13 mouse cellular contexts compared by ENCODE assay signal in genomic region chr12:3389394-3389793, GRCm38 (mm10). TPM values are rescaled to one million over a fixed set of nuclear protein-coding genes. Genes with fewer than 3 reads are reported as not detected.
DNase-seq lines count a peak whose midpoint lies in the region; ATAC-seq and TF ChIP-seq lines count a peak whose summit lies in the region.
"Had no signal": no experiment of that assay in that cellular context is flagged by ENCODE, and none has a peak within 500 bp of the region (broad histone marks: within the 10 kb centered on the region; RNA-seq: fewer than 3 reads in every experiment).

No protein-coding gene starts in this region.

- no peaks in the 10 kb centered on the region for H3K4me1 ChIP-seq in lung, embryonic 14.5 days (ENCODE audit: insufficient read depth)
- H3K4me1 ChIP-seq in lung, postnatal 0 days (ENCODE audit: insufficient read depth, low read depth, low read length), result no peaks in the 10 kb centered on the region
- H3K4me1 ChIP-seq in G1E (ENCODE audit: insufficient read depth, low read depth, low read length), result peaks cover 6% of the 10 kb centered on the region
- H3K4me1 ChIP-seq in liver, embryonic 15.5 days (replicated peaks), result no peaks in the 10 kb centered on the region
- no peaks in the 10 kb centered on the region for H3K4me1 ChIP-seq in kidney, embryonic 14.5 days (ENCODE audit: control insufficient read depth, insufficient read depth, low read length)
- H3K4me1 ChIP-seq: embryonic facial prominence, embryonic 15.5 days had no signal

- no peak overlapping the region for H3K9ac ChIP-seq in lung, embryonic 14.5 days
- no peak overlapping the region for H3K9ac ChIP-seq in lung, postnatal 0 days (replicated peaks; ENCODE audit: low read depth)
- no peak overlapping the region for H3K9ac ChIP-seq in liver, embryonic 15.5 days
- H3K9ac ChIP-seq in kidney, embryonic 14.5 days (ENCODE audit: low read depth, low read length), result no peak overlapping the region
- H3K9ac ChIP-seq: embryonic facial prominence, embryonic 15.5 days; hindbrain, embryonic 12.5 days had no signal

- ATAC-seq in lung, embryonic 14.5 days (ENCODE audit: insufficient read depth), result 0 out of 2 replicates have a peak, but pooled peaks have one; percentile 12
- no peak for ATAC-seq in lung, postnatal 0 days
- ATAC-seq in G1E (ENCODE audit: extremely low read depth, insufficient number of reproducible peaks, low FRiP score, poor library complexity, severe bottlenecking), result peak; percentile 66
- peak; percentile 66 for ATAC-seq in liver, embryonic 15.5 days (ENCODE audit: insufficient read depth)
- ATAC-seq in kidney, embryonic 14.5 days (ENCODE audit: low FRiP score, low TSS enrichment), result no peak

- no peak overlapping the region for H3K4me3 ChIP-seq in lung, embryonic 14.5 days (ENCODE audit: low read depth, low read length)
- no peak overlapping the region for H3K4me3 ChIP-seq in lung, postnatal 0 days (ENCODE audit: low read depth, low read length)
- H3K4me3 ChIP-seq in G1E (ENCODE audit: low read depth, low read length), result peak overlapping the region; percentile 24; the same call in 1 of the 2 replicates
- no peak overlapping the region for H3K4me3 ChIP-seq in liver, embryonic 15.5 days (replicated peaks)
- H3K4me3 ChIP-seq in kidney, embryonic 14.5 days (ENCODE audit: low read length), result no peak overlapping the region
- H3K4me3 ChIP-seq: embryonic facial prominence, embryonic 15.5 days; heart, adult 2 months; hindbrain, embryonic 12.5 days had no signal

- TF ChIP-seq EP300 in lung, postnatal 0 days (IDR thresholded peaks at IDR 0.05), result no peak

- intact Hi-C loops in left cerebral cortex, postnatal 4 days (cut with DNase I), result no loop called here

- 91% methylated on average over 12 of the region's 12 CpGs for WGBS in lung, embryonic 14.5 days
- 86% methylated on average over 12 of the region's 12 CpGs for WGBS in lung, postnatal 0 days
- 67% methylated on average over 12 of the region's 12 CpGs for WGBS in liver, embryonic 15.5 days (ENCODE audit: insufficient replicate concordance)
- WGBS in kidney, embryonic 14.5 days, result 87% methylated on average over 12 of the region's 12 CpGs

- H3K9me3 ChIP-seq in lung, embryonic 14.5 days (ENCODE audit: low read depth, low read length), result no peaks in the 10 kb centered on the region
- no peaks in the 10 kb centered on the region for H3K9me3 ChIP-seq in lung, postnatal 0 days (ENCODE audit: low read length)
- no peaks in the 10 kb centered on the region for H3K9me3 ChIP-seq in G1E (replicated peaks)
- no peaks in the 10 kb centered on the region for H3K9me3 ChIP-seq in liver, embryonic 15.5 days (replicated peaks)
- no peaks in the 10 kb centered on the region for H3K9me3 ChIP-seq in kidney, embryonic 14.5 days (ENCODE audit: control insufficient read depth, low read length)
- H3K9me3 ChIP-seq: embryonic facial prominence, embryonic 15.5 days; hindbrain, embryonic 12.5 days had no signal

- H3K4me2 ChIP-seq in lung, embryonic 14.5 days, result no peak overlapping the region
- no peak overlapping the region for H3K4me2 ChIP-seq in lung, postnatal 0 days (replicated peaks; ENCODE audit: low read depth, low read length)
- no peak overlapping the region for H3K4me2 ChIP-seq in liver, embryonic 15.5 days
- no peak overlapping the region for H3K4me2 ChIP-seq in kidney, embryonic 14.5 days (replicated peaks; ENCODE audit: low read depth, low read length)
- H3K4me2 ChIP-seq: embryonic facial prominence, embryonic 15.5 days; hindbrain, embryonic 12.5 days had no signal

- H3K27ac ChIP-seq in lung, embryonic 14.5 days (ENCODE audit: low read depth), result no peak overlapping the region
- H3K27ac ChIP-seq in lung, postnatal 0 days (ENCODE audit: low read length), result no peak overlapping the region
- no peak overlapping the region for H3K27ac ChIP-seq in liver, embryonic 15.5 days (replicated peaks)
- H3K27ac ChIP-seq in kidney, embryonic 14.5 days (ENCODE audit: low read depth, low read length), result no peak overlapping the region
- H3K27ac ChIP-seq: embryonic facial prominence, embryonic 15.5 days; heart, adult 2 months; hindbrain, embryonic 12.5 days had no signal

- DNase-seq in lung, embryonic 14.5 days, result no peak
- no peak for DNase-seq in lung, postnatal 0 days (ENCODE audit: low spot score)
- no peak for DNase-seq in G1E (ENCODE audit: low spot score)
- peak; percentile 84 for DNase-seq in adrenal gland, postnatal 14 days
- no peak for DNase-seq in left cerebral cortex, postnatal 4 days
- no peak for DNase-seq in layer of hippocampus, adult 9-11 months
- DNase-seq: cerebellum, postnatal 25 days; heart, adult 2 months; kidney, postnatal 25 days had no signal

- no peak for TF ChIP-seq CTCF in lung, embryonic 14.5 days (IDR thresholded peaks at IDR 0.05; ENCODE audit: low read depth)
- no peak for TF ChIP-seq CTCF in lung, postnatal 0 days (IDR thresholded peaks at IDR 0.05)
- TF ChIP-seq CTCF in G1E (IDR thresholded peaks at IDR 0.05; ENCODE audit: low read depth, low read length), result no peak

- H3K36me3 ChIP-seq in lung, embryonic 14.5 days (ENCODE audit: insufficient read depth), result peaks cover 31% of the 10 kb centered on the region
- peaks cover 17% of the 10 kb centered on the region; the same call in 1 of the 2 replicates for H3K36me3 ChIP-seq in lung, postnatal 0 days (ENCODE audit: insufficient read depth, low read length)
- no peaks in the 10 kb centered on the region for H3K36me3 ChIP-seq in G1E (replicated peaks)
- H3K36me3 ChIP-seq in liver, embryonic 15.5 days (replicated peaks), result no peaks in the 10 kb centered on the region
- peaks cover 25% of the 10 kb centered on the region; the same call in 1 of the 2 replicates for H3K36me3 ChIP-seq in kidney, embryonic 14.5 days (ENCODE audit: control insufficient read depth, insufficient read depth, low read length)

- no peaks in the 10 kb centered on the region for H3K27me3 ChIP-seq in lung, embryonic 14.5 days (ENCODE audit: insufficient read depth, low read length)
- H3K27me3 ChIP-seq in lung, postnatal 0 days (replicated peaks; ENCODE audit: insufficient read depth, low read length), result no peaks in the 10 kb centered on the region
- H3K27me3 ChIP-seq in G1E (ENCODE audit: insufficient read depth, low read length), result no peaks in the 10 kb centered on the region
- no peaks in the 10 kb centered on the region for H3K27me3 ChIP-seq in liver, embryonic 15.5 days
- no peaks in the 10 kb centered on the region for H3K27me3 ChIP-seq in kidney, embryonic 14.5 days (ENCODE audit: control insufficient read depth, insufficient read depth, low read length)
- H3K27me3 ChIP-seq: embryonic facial prominence, embryonic 15.5 days; hindbrain, embryonic 12.5 days had no signal

RNA-seq across cellular contexts. Expression of gene Kif3c, which starts 24.5 kb away (rescaled TPM):
- polyA plus RNA-seq in lung, embryonic 14.5 days (2014; fragmentation: Nextera tagmentation; extraction: Ambion mirVana), result 12.4 and 14.1 TPM in 2 replicates
- polyA plus RNA-seq in lung, postnatal 0 days (2015; fragmentation: Nextera tagmentation; extraction: Ambion mirVana), result 5.6 and 5.9 TPM in 2 replicates
- 0.53 and 0.78 TPM in 2 replicates for total RNA-seq in G1E (2014; fragmentation: Nextera tagmentation)
- 1.9 and 2.0 TPM in 2 replicates for total RNA-seq in G1E (2017)
- 0.46 and 0.55 TPM in 2 replicates for polyA plus RNA-seq in G1E (2012)
- 12.3 and 18.5 TPM in 2 replicates for total RNA-seq in adrenal gland, postnatal 14 days (2021)
- 0.76 and 0.81 TPM in 2 replicates for polyA plus RNA-seq in liver, embryonic 15.5 days (2015; fragmentation: Nextera tagmentation; extraction: Ambion mirVana)
- total RNA-seq in left cerebral cortex, postnatal 4 days (2021), result 100 to 1,000 TPM; 204 to 210 TPM
- polyA plus RNA-seq in kidney, embryonic 14.5 days (2014; fragmentation: Nextera tagmentation; extraction: Ambion mirVana), result 8.3 and 10.5 TPM in 2 replicates

RNA-seq across cellular contexts. Expression of gene Asxl2, which starts 37.3 kb away (rescaled TPM):
- 18.7 and 21.0 TPM in 2 replicates for polyA plus RNA-seq in lung, embryonic 14.5 days (2014; fragmentation: Nextera tagmentation; extraction: Ambion mirVana)
- polyA plus RNA-seq in lung, postnatal 0 days (2015; fragmentation: Nextera tagmentation; extraction: Ambion mirVana), result 8.5 and 9.4 TPM in 2 replicates
- total RNA-seq in G1E (2014; fragmentation: Nextera tagmentation), result 82.5 and 91.9 TPM in 2 replicates
- total RNA-seq in G1E (2017), result 36.5 and 47.5 TPM in 2 replicates
- 10.6 and 13.6 TPM in 2 replicates for polyA plus RNA-seq in G1E (2012)
- total RNA-seq in adrenal gland, postnatal 14 days (2021), result 34.7 and 38.2 TPM in 2 replicates
- polyA plus RNA-seq in liver, embryonic 15.5 days (2015; fragmentation: Nextera tagmentation; extraction: Ambion mirVana), result 9.5 and 10.9 TPM in 2 replicates
- 10 to 100 TPM; 26.1 to 26.7 TPM for total RNA-seq in left cerebral cortex, postnatal 4 days (2021)
- 13.9 and 25.4 TPM in 2 replicates for polyA plus RNA-seq in kidney, embryonic 14.5 days (2014; fragmentation: Nextera tagmentation; extraction: Ambion mirVana)

Comparison
In these comparisons a context has a peak if more than half of its experiments do, and no peak if none do; other contexts are left out.
1. ATAC-seq: peak in lung, embryonic 14.5 days (single experiment), G1E (single experiment) and liver, embryonic 15.5 days (single experiment); none in lung, postnatal 0 days (single experiment) and kidney, embryonic 14.5 days (single experiment).